Mouse (Mus musculus): ENCODE measurements around the gene Prdm16. TPM values are rescaled to one million over a fixed set of nuclear protein-coding genes. Genes with fewer than 3 reads are reported as not detected.

Prdm16 gene
- total RNA-seq, 2 experiments from 2014 or later: 25.5 to 26.8 TPM

Other genes starting within 250 kb of the Prdm16 start
- gene Actrt2, start 31.0 kb upstream of the Prdm16 start, total RNA-seq (2021): not detected
- gene Ttc34, start 200.6 kb upstream of the Prdm16 start, total RNA-seq (2021): under 1 TPM; 0.26 to 0.41 TPM
- gene Mmel1, start 232.7 kb upstream of the Prdm16 start, total RNA-seq (2021): under 1 TPM; 0.21 to 0.72 TPM

Data from heart, postnatal 4 days (tissue).